Mouse (Mus musculus): ENCODE measurements around the gene Etfdh. TPM values are rescaled to one million over a fixed set of nuclear protein-coding genes. Genes with fewer than 3 reads are reported as not detected.

The Etfdh gene
- polyA plus RNA-seq, 1 experiment, result 354 TPM

DNA sequence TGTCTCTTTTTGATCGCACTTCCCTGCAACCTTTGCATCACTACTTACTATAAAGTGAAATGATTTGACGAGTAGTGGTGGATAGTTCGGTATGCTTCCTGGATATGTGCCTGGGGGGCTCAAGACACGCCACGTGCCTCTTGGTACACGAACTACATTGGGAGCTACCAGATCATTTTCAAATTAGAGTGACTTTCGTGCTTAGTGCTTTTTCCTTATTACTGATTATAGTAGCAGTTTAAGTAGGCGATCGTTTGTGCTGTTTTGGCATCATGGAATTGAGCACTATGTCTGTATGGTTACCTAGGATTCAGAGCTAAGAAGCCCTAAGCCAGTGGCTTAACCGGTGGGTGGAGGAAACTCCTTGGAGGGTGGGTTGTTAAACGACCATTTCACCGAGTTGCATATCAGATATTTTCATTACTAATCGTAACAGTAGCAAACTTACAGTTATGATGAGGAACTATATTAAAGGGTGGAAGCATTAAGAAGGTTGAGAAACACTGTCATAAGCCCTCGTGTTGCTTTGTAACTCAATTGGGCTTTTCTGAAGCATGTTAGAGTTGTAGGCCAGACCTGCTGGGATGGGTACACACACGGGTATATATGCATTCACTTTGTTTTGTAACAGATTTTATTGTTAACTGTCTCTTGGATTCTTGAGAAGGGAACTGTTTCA lies 37.4 kb downstream of the Etfdh start:
- WGBS, result 2% methylated on average over 15 of the region's 15 CpGs
- Histone ChIP-seq H3K36me3 (ENCODE audit: control insufficient read depth, insufficient read depth, low read length) (peaks cover 8% of the 10 kb centered on the region), H3K27ac (ENCODE audit: insufficient read depth, low read depth, low read length) (peak overlapping the region; percentile 78), H3K4me1 (ENCODE audit: control insufficient read depth, insufficient read depth, low read length) (peaks cover 11% of the 10 kb centered on the region; the same call in 1 of the 2 replicates), H3K27me3 (replicated peaks; ENCODE audit: control insufficient read depth, insufficient read depth, low read length) (no peaks in the 10 kb centered on the region), H3K4me3 (ENCODE audit: insufficient read depth, low read depth, low read length) (peak overlapping the region; percentile 99)
- TF ChIP-seq CTCF (conservative IDR thresholded peaks at IDR 0.05; ENCODE audit: insufficient read depth, insufficient read length, low read depth, low read length) (no peak), POLR2A (IDR thresholded peaks at IDR 0.05; ENCODE audit: low read depth, low read length) (no peak)
- no peak for DNase-seq

DNA sequence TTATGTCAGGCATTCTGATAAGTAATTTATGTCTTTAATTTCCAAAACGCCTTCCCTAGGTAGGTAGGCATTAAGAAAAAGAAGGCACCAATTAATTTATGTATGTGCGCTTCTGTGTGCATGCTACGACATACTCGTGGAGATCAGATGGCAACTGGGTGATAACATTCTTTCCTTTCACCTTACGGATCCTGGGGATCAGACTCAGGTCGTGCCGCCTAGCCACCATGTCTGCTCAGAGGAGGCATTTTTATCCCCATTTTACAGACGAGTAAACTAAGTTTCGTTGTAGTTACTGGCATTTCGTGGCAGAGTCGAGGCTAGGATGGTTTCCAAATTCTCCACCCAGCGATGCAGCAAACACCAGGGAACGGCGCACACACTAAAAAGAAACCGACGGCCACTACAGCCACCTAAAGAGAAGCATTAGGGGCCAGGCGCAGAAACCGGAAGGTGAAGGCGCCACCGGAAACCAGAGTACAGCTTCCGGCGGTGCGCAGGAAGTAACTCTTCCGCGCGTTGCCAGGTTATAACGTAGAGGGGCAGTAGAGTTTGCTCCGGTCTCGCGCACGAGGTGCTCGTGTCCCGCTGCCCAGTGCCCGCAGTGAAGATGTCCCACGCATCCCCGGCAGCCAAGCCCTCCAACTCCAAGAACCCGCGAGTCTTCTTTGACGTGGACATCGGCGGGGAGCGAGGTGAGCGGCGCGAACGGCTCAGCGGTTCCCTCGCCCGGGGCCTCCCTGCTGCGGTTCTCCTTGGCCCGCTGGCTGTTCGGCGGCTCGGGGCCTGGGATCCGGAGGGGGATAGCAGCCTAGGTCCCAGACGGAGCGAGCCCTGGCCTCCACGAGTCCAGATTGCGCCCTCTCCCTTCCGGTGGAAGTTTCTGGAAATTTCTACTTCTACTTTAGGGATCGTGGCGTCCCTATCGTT lies 38.2 kb downstream of the Etfdh start, which contains the start of gene Ppid:
TSS of gene Ppid (plus strand) at position 480 of the 930 bp plus-strand sequence.
- DNase-seq, result peak; percentile 86

GRCm38 (mm10) chr3:79589671-79590070 lies 39.6 kb downstream of the Etfdh start:
- TF ChIP-seq CTCF (conservative IDR thresholded peaks at IDR 0.05; ENCODE audit: insufficient read depth, insufficient read length, low read depth, low read length), result no peak
- no peak for TF ChIP-seq POLR2A (IDR thresholded peaks at IDR 0.05; ENCODE audit: low read depth, low read length)
- 42% methylated on average over 2 of the region's 2 CpGs for WGBS
- Histone ChIP-seq H3K27me3 (replicated peaks; ENCODE audit: control insufficient read depth, insufficient read depth, low read length) (no peaks in the 10 kb centered on the region), H3K36me3 (ENCODE audit: control insufficient read depth, insufficient read depth, low read length) (peaks cover 2% of the 10 kb centered on the region; the same call in 1 of the 2 replicates), H3K4me3 (ENCODE audit: insufficient read depth, low read depth, low read length) (no peak overlapping the region), H3K4me1 (ENCODE audit: control insufficient read depth, insufficient read depth, low read length) (peaks cover 11% of the 10 kb centered on the region; the same call in 1 of the 2 replicates), H3K27ac (ENCODE audit: insufficient read depth, low read depth, low read length) (peak overlapping the region; percentile 41; the same call in 1 of the 2 replicates)
- peak; percentile 82 for DNase-seq

More for the DNA sequence above, 38.2 kb downstream of the Etfdh start, which contains the start of gene Ppid:
- H3K4me3 ChIP-seq (ENCODE audit: insufficient read depth, low read depth, low read length), result peak within 1 kb of the TSS; percentile 99
- H3K27me3 ChIP-seq (replicated peaks; ENCODE audit: control insufficient read depth, insufficient read depth, low read length), result no peaks in the 10 kb centered on the region
- H3K36me3 ChIP-seq (ENCODE audit: control insufficient read depth, insufficient read depth, low read length), result peaks cover 6% of the 10 kb centered on the region
- 2% methylated on average over 63 of the region's 63 CpGs for WGBS
- peak within 1 kb of the TSS; percentile 78 for H3K27ac ChIP-seq (ENCODE audit: insufficient read depth, low read depth, low read length)
- TF ChIP-seq CTCF (conservative IDR thresholded peaks at IDR 0.05; ENCODE audit: insufficient read depth, insufficient read length, low read depth, low read length) (no peak), POLR2A (IDR thresholded peaks at IDR 0.05; ENCODE audit: low read depth, low read length) (peak; percentile 73)
- peaks cover 11% of the 10 kb centered on the region; the same call in 1 of the 2 replicates for H3K4me1 ChIP-seq (ENCODE audit: control insufficient read depth, insufficient read depth, low read length)

DNA sequence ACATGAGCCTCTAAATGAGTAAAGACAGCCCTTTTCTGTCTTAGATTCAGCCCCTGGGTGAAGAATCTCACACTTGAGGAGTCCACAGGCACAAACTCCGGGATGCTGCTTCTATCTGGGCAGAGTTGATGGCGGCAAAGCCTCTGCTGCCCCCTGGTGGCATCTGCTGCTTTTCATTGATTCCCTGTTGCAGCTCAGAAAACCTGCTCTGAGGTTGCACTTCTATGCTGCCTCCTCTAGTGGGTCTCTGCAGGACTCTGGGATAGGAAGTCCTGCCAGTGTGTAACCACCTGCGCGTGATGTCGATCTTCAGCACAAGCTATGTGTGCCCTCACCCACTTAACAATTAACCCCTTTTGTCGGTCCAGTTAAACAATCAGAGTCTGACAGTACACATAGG lies 42.5 kb downstream of the Etfdh start:
- Histone ChIP-seq H3K4me3 (ENCODE audit: insufficient read depth, low read depth, low read length) (no peak overlapping the region), H3K27ac (ENCODE audit: insufficient read depth, low read depth, low read length) (no peak overlapping the region), H3K4me1 (ENCODE audit: control insufficient read depth, insufficient read depth, low read length) (peaks cover 5% of the 10 kb centered on the region; the same call in 1 of the 2 replicates), H3K36me3 (ENCODE audit: control insufficient read depth, insufficient read depth, low read length) (no peaks in the 10 kb centered on the region), H3K27me3 (replicated peaks; ENCODE audit: control insufficient read depth, insufficient read depth, low read length) (no peaks in the 10 kb centered on the region)
- 2% methylated on average over 6 of the region's 6 CpGs for WGBS
- TF ChIP-seq CTCF (conservative IDR thresholded peaks at IDR 0.05; ENCODE audit: insufficient read depth, insufficient read length, low read depth, low read length) (peak; percentile 95), POLR2A (IDR thresholded peaks at IDR 0.05; ENCODE audit: low read depth, low read length) (no peak)
- DNase-seq, result peak; percentile 95

DNA sequence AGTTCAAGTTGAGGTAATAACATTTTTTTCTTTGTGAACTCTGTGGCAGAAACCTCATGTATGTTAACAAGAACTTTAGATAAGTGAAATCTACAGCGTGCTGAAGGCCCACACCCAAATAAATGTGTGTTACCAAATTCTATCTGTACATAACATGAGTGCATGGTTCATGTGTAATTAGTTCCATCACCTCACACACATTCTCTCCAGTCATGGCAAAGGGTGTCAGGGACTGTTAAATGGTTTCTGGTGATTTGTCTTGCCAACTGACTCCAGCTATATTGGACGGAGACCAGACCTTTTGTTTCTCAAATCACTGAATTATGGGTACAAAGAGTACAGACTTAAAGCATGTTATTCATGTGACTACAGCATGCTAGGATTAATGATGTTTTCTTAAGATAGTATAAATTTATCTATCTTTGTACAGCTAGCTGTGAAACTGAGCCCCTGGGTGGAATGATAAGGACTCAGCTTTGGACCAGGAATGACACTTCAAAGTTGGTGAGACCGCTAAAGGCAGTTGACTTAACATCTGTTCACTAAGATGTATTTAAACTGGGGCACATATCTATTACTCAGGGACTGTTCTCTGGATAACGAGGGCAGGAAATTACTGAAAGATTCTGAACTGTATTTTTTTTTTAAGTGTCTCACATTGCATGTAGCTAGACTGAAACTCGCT lies 49.3 kb downstream of the Etfdh start:
- no peak overlapping the region for H3K27ac ChIP-seq (ENCODE audit: insufficient read depth, low read depth, low read length)
- TF ChIP-seq POLR2A (IDR thresholded peaks at IDR 0.05; ENCODE audit: low read depth, low read length) (no peak), CTCF (conservative IDR thresholded peaks at IDR 0.05; ENCODE audit: insufficient read depth, insufficient read length, low read depth, low read length) (no peak)
- H3K36me3 ChIP-seq (ENCODE audit: control insufficient read depth, insufficient read depth, low read length), result no peaks in the 10 kb centered on the region
- no peak for DNase-seq
- H3K4me1 ChIP-seq (ENCODE audit: control insufficient read depth, insufficient read depth, low read length), result peaks cover 5% of the 10 kb centered on the region; the same call in 1 of the 2 replicates
- no peaks in the 10 kb centered on the region for H3K27me3 ChIP-seq (replicated peaks; ENCODE audit: control insufficient read depth, insufficient read depth, low read length)
- 77% methylated on average over 5 of the region's 5 CpGs for WGBS
- no peak overlapping the region for H3K4me3 ChIP-seq (ENCODE audit: insufficient read depth, low read depth, low read length)

GRCm38 (mm10) chr3:79578164-79578563 lies 51.1 kb downstream of the Etfdh start:
- TF ChIP-seq POLR2A (IDR thresholded peaks at IDR 0.05; ENCODE audit: low read depth, low read length), result no peak
- no peak for TF ChIP-seq CTCF (conservative IDR thresholded peaks at IDR 0.05; ENCODE audit: insufficient read depth, insufficient read length, low read depth, low read length)
- peak; percentile 73 for DNase-seq
- Histone ChIP-seq H3K36me3 (ENCODE audit: control insufficient read depth, insufficient read depth, low read length) (no peaks in the 10 kb centered on the region), H3K4me3 (ENCODE audit: insufficient read depth, low read depth, low read length) (no peak overlapping the region), H3K4me1 (ENCODE audit: control insufficient read depth, insufficient read depth, low read length) (peaks cover 5% of the 10 kb centered on the region; the same call in 1 of the 2 replicates), H3K27ac (ENCODE audit: insufficient read depth, low read depth, low read length) (peak overlapping the region; percentile 89), H3K27me3 (replicated peaks; ENCODE audit: control insufficient read depth, insufficient read depth, low read length) (no peaks in the 10 kb centered on the region)
- WGBS, result 57% methylated on average over 6 of the region's 6 CpGs
